Mouse (Mus musculus): Measurements from ENCODE around the gene Col28a1. TPM values are rescaled to one million over a fixed set of nuclear protein-coding genes. Genes with fewer than 3 reads are reported as not detected.

Gene Col28a1
- polyA plus RNA-seq, 1 experiment from 2014 or later = 0.04 TPM

GRCm38 (mm10) chr6:8119116-8119515, 73.3 kb downstream of the Col28a1 start:
- Histone ChIP-seq H3K4me2 (ENCODE audit: low read length) (no peak overlapping the region), H3K4me3 (ENCODE audit: control insufficient read depth in 1 of 2, insufficient read depth in 1 of 2, low read depth in 1 of 2, low read length in 2 of 2) (no peak overlapping the region), H3K4me1 (ENCODE audit: control insufficient read depth in 2 of 2, insufficient read depth in 2 of 2, low read length in 2 of 2) (no peaks in the 10 kb centered on the region), H3K27me3 (ENCODE audit: control insufficient read depth, insufficient read depth, low read length) (no peaks in the 10 kb centered on the region), H3K36me3 (ENCODE audit: control insufficient read depth, insufficient read depth, low read length) (no peaks in the 10 kb centered on the region), H3K27ac (replicated peaks in 1 of 2; ENCODE audit: control insufficient read depth in 1 of 2, insufficient read depth in 1 of 2, low read depth in 2 of 2, low read length in 2 of 2) (no peak overlapping the region), H3K9me3 (ENCODE audit: control insufficient read depth, low read length) (no peaks in the 10 kb centered on the region), H3K9ac (ENCODE audit: low read length) (no peak overlapping the region)
- no peak for ATAC-seq (ENCODE audit: insufficient number of reproducible peaks, insufficient read depth, low FRiP score, low read depth)
- 76% methylated on average over 2 of the region's 2 CpGs for WGBS

DNA sequence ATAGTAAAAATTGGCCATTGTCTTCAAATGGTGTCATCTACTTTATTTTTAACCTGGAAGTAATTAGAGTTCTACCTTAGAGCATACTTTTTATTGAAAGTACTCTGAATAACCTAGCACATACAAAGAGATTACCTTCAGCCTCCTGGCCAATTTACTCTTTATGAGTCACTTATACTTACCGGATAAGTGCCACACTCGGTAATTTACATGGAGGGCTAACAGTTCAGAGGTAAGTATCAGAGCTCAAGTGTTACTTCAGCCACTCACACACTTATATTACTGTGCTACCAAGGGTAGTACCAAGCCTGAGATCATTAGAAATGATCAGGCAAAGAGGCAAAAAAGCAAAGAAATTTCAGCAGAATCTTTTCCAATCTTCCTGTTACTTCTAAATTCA, 73.8 kb downstream of the Col28a1 start:
- Histone ChIP-seq H3K27me3 (ENCODE audit: control insufficient read depth, insufficient read depth, low read length) (no peaks in the 10 kb centered on the region), H3K27ac (replicated peaks in 1 of 2; ENCODE audit: control insufficient read depth in 1 of 2, insufficient read depth in 1 of 2, low read depth in 2 of 2, low read length in 2 of 2) (no peak overlapping the region), H3K9ac (ENCODE audit: low read length) (no peak overlapping the region), H3K36me3 (ENCODE audit: control insufficient read depth, insufficient read depth, low read length) (no peaks in the 10 kb centered on the region), H3K4me2 (ENCODE audit: low read length) (no peak overlapping the region), H3K9me3 (ENCODE audit: control insufficient read depth, low read length) (no peaks in the 10 kb centered on the region), H3K4me1 (ENCODE audit: control insufficient read depth in 2 of 2, insufficient read depth in 2 of 2, low read length in 2 of 2) (no peaks in the 10 kb centered on the region), H3K4me3 (ENCODE audit: control insufficient read depth in 1 of 2, insufficient read depth in 1 of 2, low read depth in 1 of 2, low read length in 2 of 2) (no peak overlapping the region)
- 68% methylated on average over 2 of the region's 2 CpGs for WGBS
- ATAC-seq (ENCODE audit: insufficient number of reproducible peaks, insufficient read depth, low FRiP score, low read depth) = no peak

GRCm38 (mm10) chr6:8105870-8106706, 86.3 kb downstream of the Col28a1 start:
- Histone ChIP-seq H3K4me1 (ENCODE audit: control insufficient read depth in 2 of 2, insufficient read depth in 2 of 2, low read length in 2 of 2) (peaks cover 2 to 13% of the 10 kb centered on the region in 2 experiments; a peak in 3 of 4 replicates), H3K9me3 (ENCODE audit: control insufficient read depth, low read length) (no peaks in the 10 kb centered on the region), H3K9ac (ENCODE audit: low read length) (no peak overlapping the region), H3K27me3 (ENCODE audit: control insufficient read depth, insufficient read depth, low read length) (no peaks in the 10 kb centered on the region), H3K27ac (replicated peaks in 1 of 2; ENCODE audit: control insufficient read depth in 1 of 2, insufficient read depth in 1 of 2, low read depth in 2 of 2, low read length in 2 of 2) (peak overlapping the region; percentile 83 to 85), H3K4me3 (ENCODE audit: control insufficient read depth in 1 of 2, insufficient read depth in 1 of 2, low read depth in 1 of 2, low read length in 2 of 2) (no peak overlapping the region), H3K36me3 (ENCODE audit: control insufficient read depth, insufficient read depth, low read length) (no peaks in the 10 kb centered on the region), H3K4me2 (ENCODE audit: low read length) (peak overlapping the region; percentile 36)
- 40% methylated on average over 10 of the region's 10 CpGs for WGBS
- peak; percentile 79 for ATAC-seq (ENCODE audit: insufficient number of reproducible peaks, insufficient read depth, low FRiP score, low read depth)

DNA sequence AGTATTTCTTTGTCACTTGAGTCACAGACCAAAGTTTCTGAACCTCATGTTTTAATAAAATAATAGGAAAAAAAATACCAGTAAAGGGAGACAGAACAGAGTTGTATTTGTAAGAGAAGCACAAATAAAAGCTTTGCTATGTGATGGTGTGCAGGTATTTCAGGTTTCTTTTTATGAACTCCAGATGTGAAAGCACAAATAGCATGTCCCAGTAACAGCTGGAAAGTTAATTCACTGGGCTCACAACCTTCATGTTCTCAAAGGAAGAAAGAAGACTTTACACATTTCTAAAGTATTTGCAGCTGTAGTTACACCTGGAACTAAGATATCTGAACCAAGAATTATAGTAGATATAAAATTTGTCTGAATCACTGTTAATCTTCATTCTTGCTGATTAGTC, 91.2 kb downstream of the Col28a1 start:
- no peak overlapping the region for H3K4me3 ChIP-seq (ENCODE audit: control insufficient read depth in 1 of 2, insufficient read depth in 1 of 2, low read depth in 1 of 2, low read length in 2 of 2)
- no peak overlapping the region for H3K4me2 ChIP-seq (ENCODE audit: low read length)
- peaks cover 0 to 7% of the 10 kb centered on the region in 2 experiments; a peak in 1 of 4 replicates for H3K4me1 ChIP-seq (ENCODE audit: control insufficient read depth in 2 of 2, insufficient read depth in 2 of 2, low read length in 2 of 2)
- ATAC-seq (ENCODE audit: insufficient number of reproducible peaks, insufficient read depth, low FRiP score, low read depth) = no peak
- no peaks in the 10 kb centered on the region for H3K36me3 ChIP-seq (ENCODE audit: control insufficient read depth, insufficient read depth, low read length)
- no peak overlapping the region for H3K27ac ChIP-seq (replicated peaks in 1 of 2; ENCODE audit: control insufficient read depth in 1 of 2, insufficient read depth in 1 of 2, low read depth in 2 of 2, low read length in 2 of 2)
- no peaks in the 10 kb centered on the region for H3K9me3 ChIP-seq (ENCODE audit: control insufficient read depth, low read length)
- no peaks in the 10 kb centered on the region for H3K27me3 ChIP-seq (ENCODE audit: control insufficient read depth, insufficient read depth, low read length)
- H3K9ac ChIP-seq (ENCODE audit: low read length) = no peak overlapping the region

GRCm38 (mm10) chr6:8095856-8096255, 96.6 kb downstream of the Col28a1 start:
- H3K27me3 ChIP-seq (ENCODE audit: control insufficient read depth, insufficient read depth, low read length) = no peaks in the 10 kb centered on the region
- H3K27ac ChIP-seq (replicated peaks in 1 of 2; ENCODE audit: control insufficient read depth in 1 of 2, insufficient read depth in 1 of 2, low read depth in 2 of 2, low read length in 2 of 2) = no peak overlapping the region
- H3K4me1 ChIP-seq (ENCODE audit: control insufficient read depth in 2 of 2, insufficient read depth in 2 of 2, low read length in 2 of 2) = peaks cover 4 to 6% of the 10 kb centered on the region in 2 experiments; a peak in 2 of 4 replicates
- H3K36me3 ChIP-seq (ENCODE audit: control insufficient read depth, insufficient read depth, low read length) = no peaks in the 10 kb centered on the region
- H3K9ac ChIP-seq (ENCODE audit: low read length) = no peak overlapping the region
- H3K4me3 ChIP-seq (ENCODE audit: control insufficient read depth in 1 of 2, insufficient read depth in 1 of 2, low read depth in 1 of 2, low read length in 2 of 2) = no peak overlapping the region
- H3K9me3 ChIP-seq (ENCODE audit: control insufficient read depth, low read length) = no peaks in the 10 kb centered on the region
- WGBS = 68% methylated on average over 3 of the region's 3 CpGs
- H3K4me2 ChIP-seq (ENCODE audit: low read length) = no peak overlapping the region
- no peak for ATAC-seq (ENCODE audit: insufficient number of reproducible peaks, insufficient read depth, low FRiP score, low read depth)

- H3K9ac ChIP-seq (ENCODE audit: low read length) = no peak overlapping the region
- H3K36me3 ChIP-seq (ENCODE audit: control insufficient read depth, insufficient read depth, low read length) = no peaks in the 10 kb centered on the region
- H3K4me3 ChIP-seq (ENCODE audit: control insufficient read depth in 1 of 2, insufficient read depth in 1 of 2, low read depth in 1 of 2, low read length in 2 of 2) = no peak overlapping the region
- 55% methylated on average over 8 of the region's 8 CpGs for WGBS
- ATAC-seq (ENCODE audit: insufficient number of reproducible peaks, insufficient read depth, low FRiP score, low read depth) = no peak
- H3K27ac ChIP-seq (replicated peaks in 1 of 2; ENCODE audit: control insufficient read depth in 1 of 2, insufficient read depth in 1 of 2, low read depth in 2 of 2, low read length in 2 of 2) = peak overlapping the region in 1 of 2 experiments; percentile 6; a peak in 1 of 4 replicates
- peaks cover 4 to 6% of the 10 kb centered on the region in 2 experiments; a peak in 2 of 4 replicates for H3K4me1 ChIP-seq (ENCODE audit: control insufficient read depth in 2 of 2, insufficient read depth in 2 of 2, low read length in 2 of 2)
- no peak overlapping the region for H3K4me2 ChIP-seq (ENCODE audit: low read length)
- no peaks in the 10 kb centered on the region for H3K9me3 ChIP-seq (ENCODE audit: control insufficient read depth, low read length)
- no peaks in the 10 kb centered on the region for H3K27me3 ChIP-seq (ENCODE audit: control insufficient read depth, insufficient read depth, low read length)
Observed at GRCm38 (mm10) chr6:8094160-8094953, 98.1 kb downstream of the Col28a1 start.

- no peak overlapping the region for H3K4me2 ChIP-seq (ENCODE audit: low read length)
- peaks cover 4 to 6% of the 10 kb centered on the region in 2 experiments; a peak in 2 of 4 replicates for H3K4me1 ChIP-seq (ENCODE audit: control insufficient read depth in 2 of 2, insufficient read depth in 2 of 2, low read length in 2 of 2)
- no peak overlapping the region for H3K4me3 ChIP-seq (ENCODE audit: control insufficient read depth in 1 of 2, insufficient read depth in 1 of 2, low read depth in 1 of 2, low read length in 2 of 2)
- no peaks in the 10 kb centered on the region for H3K36me3 ChIP-seq (ENCODE audit: control insufficient read depth, insufficient read depth, low read length)
- 84% methylated on average over 7 of the region's 7 CpGs for WGBS
- no peak overlapping the region for H3K9ac ChIP-seq (ENCODE audit: low read length)
- H3K9me3 ChIP-seq (ENCODE audit: control insufficient read depth, low read length) = no peaks in the 10 kb centered on the region
- H3K27me3 ChIP-seq (ENCODE audit: control insufficient read depth, insufficient read depth, low read length) = no peaks in the 10 kb centered on the region
- ATAC-seq (ENCODE audit: insufficient number of reproducible peaks, insufficient read depth, low FRiP score, low read depth) = no peak
- no peak overlapping the region for H3K27ac ChIP-seq (replicated peaks in 1 of 2; ENCODE audit: control insufficient read depth in 1 of 2, insufficient read depth in 1 of 2, low read depth in 2 of 2, low read length in 2 of 2)
Observed at GRCm38 (mm10) chr6:8093556-8093955, 98.9 kb downstream of the Col28a1 start.

All from heart, embryonic 14.5 days (tissue).